Mouse (Mus musculus) thymus, postnatal 25 days (tissue): ENCODE results near the gene Actn4.
"Not testable (repeated sequence)": the region's sequence is repeated elsewhere in the genome, so short reads cannot be mapped to it uniquely, and the experiment has no call there.

Experiments
- DNase-seq: peaks from one replicate; pipeline ENCODE4 v3.0.0; 2022

The Actn4 gene

DNA sequence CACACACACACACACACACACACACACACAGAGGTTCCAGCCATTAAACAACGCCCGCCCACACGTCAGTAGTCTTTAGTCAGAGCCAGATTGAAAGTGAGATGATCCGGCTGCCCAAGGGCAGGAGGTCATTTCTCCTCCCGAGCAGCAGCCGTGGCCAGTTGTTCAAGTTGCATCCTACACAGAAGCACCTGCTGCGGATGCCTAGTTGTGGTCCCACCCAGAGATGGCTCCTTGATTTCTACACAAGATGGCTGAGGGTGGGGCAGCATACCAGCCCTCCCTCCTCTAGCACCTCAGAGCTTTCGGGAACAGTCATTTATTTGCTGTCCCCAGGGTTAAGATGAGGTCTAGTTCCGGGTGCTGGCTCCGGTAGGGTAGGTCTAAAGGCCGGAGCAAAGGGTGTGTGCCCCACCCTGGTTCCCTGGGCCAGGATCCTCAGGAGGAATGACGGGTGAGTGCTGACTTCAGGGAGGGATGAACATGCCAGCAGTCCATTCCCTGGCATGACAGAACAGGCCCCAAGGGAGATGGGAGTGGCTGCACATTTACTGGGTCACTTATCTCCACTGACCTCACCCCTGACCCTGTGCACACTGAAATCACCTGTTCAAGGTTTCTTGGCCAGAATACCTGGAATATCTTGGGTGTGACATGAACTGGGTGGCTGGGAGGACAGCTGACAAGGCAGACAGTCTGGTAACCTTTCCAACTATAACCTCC, 7.7 kb upstream of the Actn4 start:
- DNase-seq = no peak

DNA sequence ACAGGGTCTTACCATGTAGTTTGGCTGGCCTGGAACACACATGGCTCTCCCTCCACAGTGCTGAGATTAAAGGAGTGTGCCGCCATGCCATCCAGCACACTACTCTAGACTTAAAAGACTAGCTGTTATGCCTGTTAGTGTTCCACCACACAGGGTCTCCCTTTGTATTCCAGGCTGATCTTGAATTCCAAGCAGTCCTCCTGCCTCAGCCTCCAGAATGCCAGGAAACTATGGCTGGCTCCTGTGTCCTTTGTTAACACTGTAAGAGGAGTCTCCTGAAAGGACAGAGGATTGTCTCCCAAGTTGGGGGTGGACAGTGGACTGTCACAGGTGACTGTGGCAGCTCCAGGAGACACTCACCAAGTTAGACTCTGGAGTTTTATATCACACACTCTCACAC, 7.1 kb upstream of the Actn4 start:
- no peak for DNase-seq

DNA sequence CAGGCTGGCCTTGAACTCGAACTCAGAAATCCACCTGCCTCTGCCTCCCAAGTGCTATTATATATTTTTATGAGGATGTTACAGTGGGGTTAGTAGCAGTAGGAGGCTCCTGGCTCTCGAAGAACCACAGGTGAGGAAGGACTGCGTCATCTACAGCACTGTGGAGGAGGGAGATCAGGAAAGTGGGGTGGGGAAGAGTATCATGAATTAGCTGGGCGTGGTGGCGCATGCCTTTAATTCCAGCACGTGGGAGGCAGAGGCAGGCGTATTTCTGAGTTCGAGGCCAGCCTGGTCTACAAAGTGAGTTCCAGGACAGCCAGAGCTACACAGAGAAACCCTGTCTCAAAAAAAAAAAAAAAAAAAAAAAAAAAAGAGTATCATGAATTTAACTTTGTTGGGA, 6.0 kb upstream of the Actn4 start:
- not testable (repeated sequence) for DNase-seq

DNA sequence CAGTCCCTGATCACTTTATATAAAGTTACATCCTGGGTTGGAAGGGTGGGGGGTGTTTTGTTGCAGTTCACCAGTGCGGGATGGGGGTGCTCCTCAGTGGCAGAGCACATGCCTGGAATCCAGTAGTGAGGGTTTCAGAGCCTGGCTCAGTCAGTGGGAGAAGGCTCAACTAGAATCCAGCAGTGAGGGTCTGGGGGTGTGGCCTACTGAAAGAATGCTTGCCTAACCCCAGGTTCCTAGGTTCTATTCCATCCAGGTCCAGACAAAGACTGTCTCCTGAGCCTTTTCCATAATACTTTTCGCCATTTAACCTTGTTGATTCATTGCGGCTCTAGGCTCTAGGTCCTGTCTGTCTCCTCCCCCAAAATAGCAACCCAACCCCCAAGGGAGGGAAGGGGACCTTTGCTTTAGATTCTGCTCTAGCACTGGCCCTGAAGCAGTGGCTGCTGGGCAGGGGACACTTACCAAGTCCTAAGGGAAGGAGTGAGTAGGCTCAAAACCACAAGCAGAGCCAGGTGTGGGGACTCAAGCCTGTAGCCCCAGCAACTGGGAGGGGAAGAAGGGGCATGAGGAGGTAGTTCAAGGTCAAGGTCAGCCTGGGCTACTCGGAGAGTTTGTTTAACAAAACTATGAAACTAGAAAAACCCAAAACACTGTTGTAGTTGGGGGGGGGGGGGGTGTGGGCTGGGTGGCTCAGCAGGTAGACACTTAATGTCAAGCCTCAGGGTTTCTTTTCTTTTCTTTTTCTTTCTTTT, 4.8 kb upstream of the Actn4 start:
- DNase-seq = no peak

DNA sequence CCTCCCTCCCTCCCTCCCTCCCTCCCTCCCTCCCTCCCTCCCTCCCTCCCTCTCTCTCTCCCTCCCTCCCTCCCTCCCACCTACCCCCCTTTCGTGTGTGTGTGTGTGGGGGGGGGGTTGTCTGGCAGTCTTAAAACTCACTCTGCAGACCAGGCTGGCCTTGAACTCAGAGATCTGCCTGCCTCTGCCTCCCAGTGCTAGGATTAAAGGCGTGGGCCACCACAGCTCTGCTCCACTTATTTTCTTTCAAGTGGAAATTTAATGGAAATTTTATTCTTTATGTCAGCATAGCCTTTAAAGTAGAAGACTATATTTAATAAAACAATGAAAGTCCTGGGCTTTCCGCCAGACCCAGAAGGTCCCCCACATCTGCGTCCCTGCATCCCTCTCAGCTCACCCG, 4.0 kb upstream of the Actn4 start:
- no peak for DNase-seq

DNA sequence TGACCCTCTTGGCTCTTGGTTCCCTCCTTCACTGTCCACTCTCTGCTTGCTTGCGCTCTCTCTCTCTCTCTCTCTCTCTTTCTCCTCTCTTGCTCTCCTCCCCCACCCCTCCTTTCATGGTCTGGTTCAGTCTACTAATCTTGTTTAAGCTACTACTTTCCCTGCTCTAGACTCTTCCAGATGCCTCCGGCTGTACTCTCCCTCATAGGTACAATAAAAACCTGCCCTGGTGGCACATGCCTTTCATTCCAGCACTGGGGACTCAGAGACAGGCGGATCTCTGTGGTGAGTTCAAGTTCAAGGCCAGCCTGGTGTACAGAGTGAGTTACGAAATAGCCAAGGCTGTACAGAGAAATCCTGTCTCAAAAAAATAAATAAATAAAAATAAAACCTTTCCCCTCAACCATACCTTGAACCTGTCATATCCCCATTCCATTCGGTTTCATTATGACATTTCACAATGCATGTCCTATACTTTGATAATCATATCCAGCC, 3.3 kb upstream of the Actn4 start:
- DNase-seq = no peak

DNA sequence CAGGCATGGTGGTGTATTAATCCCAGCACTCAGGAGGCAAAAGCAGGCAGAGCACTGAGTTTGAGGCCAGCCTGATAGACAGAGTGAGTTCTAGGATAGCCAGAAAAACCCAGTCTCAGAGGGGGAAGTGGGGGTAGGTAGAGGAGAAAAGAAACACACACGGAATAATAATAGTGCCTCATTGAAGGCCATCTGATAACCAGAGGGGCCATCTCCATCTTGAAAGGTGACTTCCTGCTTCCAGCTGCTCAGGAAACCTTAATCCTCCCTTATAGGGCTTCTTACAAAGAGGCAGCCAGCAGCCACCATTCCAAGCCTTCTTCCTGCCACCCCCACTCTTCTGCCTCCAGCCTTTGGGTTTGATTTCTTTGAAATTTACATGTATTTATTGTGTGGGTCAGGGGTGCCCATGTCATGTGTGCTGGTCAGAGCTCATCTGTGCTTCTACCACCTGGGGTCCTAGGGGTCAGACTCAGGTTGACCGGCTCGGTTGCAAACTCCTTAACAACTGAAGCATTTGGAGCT, 1.3 kb upstream of the Actn4 start:
- no peak for DNase-seq

DNA sequence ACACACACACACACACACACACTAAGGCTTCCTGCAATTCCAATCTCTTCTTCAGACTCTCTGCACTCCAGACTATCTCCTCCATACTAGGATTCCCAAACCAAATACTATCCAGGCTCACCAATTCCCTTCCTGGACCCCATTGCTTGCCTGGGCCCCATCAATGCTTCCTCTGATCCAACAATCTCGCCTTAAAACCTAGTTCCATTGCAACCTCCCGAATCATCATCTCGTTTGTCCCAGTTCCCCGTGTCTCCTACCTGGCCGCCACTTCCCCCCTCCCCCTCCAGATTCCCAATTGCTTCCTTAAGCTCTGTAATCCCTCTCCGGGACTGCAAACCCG, 585 bp downstream of the Actn4 start:
- DNase-seq = no peak

DNA sequence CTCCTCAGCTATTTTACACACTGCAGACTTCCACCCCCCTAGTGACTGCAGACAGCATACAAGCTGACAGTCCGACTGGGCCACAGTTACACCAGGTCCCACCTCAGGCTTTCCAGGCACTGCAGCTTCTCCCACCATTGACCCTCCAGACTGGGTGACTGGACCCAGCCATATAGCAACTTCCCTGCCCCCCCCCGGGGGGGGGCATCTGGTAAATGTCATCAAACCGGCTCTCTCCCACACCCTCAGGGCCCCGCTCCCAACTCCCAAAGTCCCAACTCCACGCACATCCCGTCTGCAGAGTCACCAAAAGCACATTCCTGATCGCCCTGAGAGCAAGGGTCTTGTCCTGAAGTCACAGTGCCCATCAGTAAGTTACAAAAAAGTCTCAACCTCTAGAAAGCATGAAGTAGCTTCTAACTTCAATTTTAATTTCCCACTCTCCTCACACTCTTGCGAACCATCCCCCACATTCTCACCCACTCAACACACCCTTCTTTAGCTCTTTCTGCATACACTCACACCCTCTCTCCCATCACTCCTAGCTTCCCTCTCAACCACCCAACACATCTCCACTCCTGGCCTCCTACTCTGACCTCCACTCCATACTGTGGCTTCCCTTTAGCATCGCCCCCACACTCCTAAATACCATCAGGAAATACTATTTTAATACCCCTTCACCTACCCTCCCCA, 1.6 kb downstream of the Actn4 start:
- DNase-seq = no peak

DNA sequence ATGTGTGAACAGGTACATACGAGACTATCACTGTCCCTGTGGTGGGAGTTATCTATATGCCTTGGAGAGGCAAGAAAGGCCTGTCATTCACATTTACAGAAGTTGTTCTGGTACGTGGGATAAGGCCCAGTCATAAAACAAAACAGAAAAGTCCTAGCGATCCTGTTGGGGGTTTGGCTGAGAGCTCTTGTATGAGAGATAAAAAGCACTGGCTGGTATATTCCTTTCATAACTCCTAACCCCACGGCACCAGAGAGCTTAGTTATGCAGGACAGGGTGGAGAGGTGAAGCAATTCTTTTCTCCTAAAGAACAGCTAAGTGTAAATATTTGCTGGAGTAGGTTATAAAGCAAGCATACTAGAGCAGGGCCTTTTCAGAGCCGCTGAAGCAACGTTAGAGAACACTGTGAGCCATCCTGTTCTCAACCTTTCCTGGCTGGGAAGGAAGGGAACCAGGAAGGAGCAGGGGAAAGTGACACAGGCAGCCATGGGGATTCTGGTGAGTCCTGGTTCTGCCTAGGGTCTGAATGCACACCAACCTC, 2.6 kb downstream of the Actn4 start:
- DNase-seq = no peak

DNA sequence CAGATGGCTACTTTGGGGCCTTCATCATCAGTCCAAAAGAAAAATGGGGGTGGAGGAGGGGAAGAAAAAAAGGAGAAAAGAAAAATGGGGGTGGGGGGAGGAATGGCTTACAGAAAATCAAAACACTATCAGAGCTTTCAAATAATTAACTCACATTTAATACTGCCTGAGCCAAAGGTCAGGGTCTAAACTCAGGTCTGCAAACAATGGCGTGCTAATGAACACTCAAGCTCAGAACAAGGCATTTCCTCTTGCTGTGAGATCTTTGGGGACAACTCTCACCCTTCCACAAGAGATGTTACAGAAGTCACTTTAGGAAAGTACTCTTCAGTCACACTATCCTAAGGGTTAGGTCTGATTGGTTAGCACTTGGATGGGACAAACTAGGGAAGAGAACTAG, 3.4 kb downstream of the Actn4 start:
- DNase-seq = no peak

DNA sequence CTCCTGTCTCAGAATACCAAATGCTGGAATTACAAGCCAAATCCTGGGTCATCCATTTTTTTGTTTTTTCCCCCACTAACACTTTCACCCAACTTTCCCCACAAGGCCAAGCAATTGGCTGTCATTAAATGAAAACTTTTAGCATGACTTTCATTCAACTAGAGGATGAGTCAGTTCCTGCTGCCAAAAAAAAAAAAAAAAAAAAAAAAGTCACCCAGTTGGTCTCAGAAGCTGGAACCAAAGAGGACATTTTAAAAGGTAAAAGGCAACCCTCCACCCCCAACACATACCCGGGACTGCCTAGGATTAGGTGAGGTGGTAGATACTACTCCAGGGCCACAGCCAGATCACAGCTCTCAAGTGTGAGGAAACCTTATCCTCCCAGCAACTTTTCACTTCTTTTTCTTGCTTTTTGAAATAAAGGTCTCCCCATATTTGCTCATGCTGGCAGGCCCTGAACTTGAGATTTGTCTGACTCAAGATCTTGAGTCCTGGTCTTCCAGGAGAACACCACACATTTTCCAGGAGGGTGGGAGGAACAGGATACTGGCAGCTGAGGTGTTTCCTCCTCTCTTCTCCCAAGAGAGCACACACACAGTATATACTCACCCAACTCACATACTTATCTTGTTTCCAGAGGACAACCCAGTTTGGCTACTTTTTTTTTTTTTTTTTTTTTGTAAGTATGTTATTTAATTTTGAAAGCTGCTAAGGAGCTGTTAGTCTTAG, 4.0 kb downstream of the Actn4 start:
- no peak for DNase-seq

DNA sequence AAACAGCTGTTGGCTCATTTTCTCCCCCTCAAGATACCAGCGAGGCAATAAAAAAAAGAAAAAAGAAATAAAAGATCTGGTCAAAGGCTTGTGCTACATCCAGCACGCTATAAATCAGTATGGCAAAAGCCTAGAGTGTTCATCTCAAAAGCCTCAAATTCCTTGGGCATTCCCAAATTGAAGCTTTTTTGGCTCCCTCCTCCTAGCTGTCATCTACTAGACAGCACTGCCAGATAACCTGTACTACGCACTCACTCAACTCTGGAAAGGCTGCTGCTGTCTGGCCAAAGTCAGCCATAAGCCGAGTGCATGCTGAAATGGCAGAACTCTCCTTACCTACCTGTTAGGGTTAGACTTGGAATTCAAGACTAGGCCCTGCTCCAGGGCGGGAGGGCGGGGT, 4.9 kb downstream of the Actn4 start:
- DNase-seq = no peak

DNA sequence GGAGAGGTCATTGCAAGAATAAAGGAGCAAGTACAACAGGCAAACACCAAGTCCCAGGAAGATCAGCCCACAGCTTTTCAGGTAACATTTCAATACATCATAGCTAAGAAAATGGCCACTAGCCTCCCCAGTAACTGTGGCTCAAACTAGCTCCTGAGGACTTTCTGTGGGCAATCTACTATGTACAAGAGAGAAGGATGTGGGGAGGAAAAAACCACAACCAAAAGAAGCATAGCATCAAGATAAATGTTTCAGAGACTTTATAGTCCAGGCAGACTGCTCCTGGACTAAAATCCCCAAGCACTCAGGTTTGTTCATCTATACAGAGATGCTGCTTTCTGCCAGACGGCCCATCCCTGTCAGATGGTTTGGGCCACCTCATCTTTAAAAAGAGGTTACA, 5.9 kb downstream of the Actn4 start:
- DNase-seq = no peak

DNA sequence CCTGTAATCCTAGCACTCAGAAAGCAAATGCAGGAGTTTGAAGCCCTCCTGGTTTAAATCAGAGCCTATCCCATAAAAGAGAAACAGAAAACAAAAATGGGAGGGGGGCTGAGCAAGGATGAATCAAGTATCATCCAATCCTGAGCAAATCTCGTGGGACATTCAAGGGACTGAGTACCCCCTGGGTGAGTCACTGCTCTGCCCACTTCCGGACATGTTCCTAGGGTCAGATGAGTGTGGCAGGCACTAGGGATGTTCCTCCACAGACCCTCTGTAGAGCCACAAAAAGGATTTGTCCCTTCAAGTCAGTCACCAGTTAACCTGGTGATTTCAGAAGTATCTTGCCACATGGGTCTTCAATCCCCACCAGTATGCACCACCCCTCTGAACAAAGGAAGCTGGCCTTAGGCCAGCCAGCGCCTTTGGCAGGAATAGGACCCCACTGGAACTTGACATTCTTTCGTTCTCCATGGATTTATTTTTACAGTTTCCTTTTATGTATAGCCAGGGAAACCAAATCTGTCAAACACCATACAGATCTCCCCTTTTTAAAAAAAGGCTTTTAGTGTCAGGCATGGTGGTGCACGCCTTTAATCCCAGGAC, 6.7 kb downstream of the Actn4 start:
- DNase-seq = no peak

DNA sequence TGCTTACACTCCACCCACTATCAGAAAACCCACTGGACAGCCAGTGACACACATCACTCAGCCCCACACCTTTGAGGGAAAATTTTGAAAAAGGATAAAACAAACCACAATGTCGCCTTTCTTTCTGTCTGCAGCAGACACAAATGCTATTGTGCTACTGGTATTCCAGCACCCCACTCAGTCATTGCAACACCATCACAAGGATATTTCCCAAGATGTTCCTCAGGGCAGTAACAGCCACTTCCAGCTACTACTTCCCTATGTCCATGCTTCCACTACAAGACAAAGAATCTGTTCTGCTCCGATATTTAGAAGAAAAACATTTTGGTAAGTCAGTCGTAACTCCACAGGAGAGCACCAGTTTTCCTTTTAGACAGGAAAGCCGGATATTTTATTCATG, 7.4 kb downstream of the Actn4 start:
- no peak for DNase-seq

DNA sequence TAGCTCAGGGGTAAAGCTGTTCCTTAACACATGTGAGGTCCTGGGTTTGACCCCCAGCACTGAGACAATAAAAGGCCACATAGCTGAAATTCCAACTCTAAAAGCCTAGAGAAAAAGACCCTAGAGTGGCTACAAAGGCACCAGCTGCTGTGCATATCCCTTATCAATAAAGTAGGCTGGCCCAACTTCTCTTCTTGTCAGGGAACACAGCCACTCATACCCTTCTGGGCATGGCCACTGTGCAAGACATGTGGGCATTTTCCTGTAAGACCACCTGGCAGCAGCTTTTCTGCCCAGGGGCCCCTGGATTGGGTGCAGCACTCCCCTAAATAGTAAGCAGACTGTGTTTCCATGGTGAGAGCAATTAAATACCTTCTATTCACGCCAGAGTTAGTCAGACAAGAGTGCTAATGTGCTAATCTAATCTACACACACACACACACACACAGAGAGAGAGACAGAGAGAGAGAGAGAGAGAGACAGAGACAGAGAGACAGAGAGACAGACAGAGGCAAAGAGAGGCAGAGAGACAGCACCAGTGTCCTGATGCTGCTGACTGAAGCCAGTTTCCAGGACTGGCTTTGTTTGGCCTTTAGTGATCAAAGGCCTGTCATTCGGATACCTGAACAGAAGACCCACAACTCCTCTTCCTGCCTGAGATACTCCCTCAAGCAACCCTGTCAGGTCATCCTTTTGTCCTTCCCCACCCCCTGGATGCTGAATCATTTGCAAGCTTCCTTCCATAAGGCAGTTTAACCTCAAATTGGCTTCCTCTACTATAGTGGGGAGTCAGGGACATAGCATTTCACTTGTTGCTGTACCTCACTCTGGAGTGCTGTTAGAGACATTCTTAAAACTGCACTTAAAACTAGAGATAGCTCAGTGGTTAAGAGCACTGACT, 8.4 kb downstream of the Actn4 start:
- no peak for DNase-seq

DNA sequence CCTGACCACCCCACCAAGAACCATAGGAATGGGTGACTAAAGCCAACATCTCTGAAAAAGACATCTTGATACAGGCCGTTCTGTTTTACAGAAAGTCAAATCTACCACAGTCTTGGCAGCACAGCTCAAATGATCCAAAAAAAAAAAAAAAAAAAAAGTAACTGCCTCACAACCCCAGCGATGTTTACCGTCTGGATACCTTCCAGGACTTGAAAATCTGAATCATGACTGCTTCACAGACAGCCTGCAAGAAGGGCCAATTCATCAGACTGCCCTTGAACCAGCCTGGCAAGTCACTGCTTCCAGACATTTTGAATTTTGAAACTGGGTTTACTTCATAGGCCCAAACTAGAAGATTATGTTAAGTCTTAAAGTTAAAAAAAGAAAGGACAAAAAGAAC, 9.4 kb downstream of the Actn4 start:
- DNase-seq = no peak

DNA sequence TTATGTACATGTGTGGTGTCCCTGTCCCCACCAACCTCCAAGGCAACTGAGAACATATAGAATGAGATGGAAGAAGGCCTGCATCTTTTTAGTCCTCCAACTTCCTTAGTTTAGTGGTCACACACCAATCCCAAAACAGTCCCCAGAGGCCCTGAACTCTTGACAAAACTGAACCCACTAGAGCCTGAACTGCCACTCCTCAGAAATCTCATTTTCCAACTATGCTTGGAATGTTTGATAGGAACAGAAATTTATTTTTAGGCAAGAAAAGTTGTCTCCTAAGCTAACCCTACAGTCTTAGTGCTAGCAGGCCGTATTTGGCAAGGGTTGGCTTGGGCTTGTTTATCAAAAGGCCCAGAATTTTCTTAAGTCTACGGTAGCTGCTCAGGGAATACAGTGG, 10.4 kb downstream of the Actn4 start:
- DNase-seq = no peak

DNA sequence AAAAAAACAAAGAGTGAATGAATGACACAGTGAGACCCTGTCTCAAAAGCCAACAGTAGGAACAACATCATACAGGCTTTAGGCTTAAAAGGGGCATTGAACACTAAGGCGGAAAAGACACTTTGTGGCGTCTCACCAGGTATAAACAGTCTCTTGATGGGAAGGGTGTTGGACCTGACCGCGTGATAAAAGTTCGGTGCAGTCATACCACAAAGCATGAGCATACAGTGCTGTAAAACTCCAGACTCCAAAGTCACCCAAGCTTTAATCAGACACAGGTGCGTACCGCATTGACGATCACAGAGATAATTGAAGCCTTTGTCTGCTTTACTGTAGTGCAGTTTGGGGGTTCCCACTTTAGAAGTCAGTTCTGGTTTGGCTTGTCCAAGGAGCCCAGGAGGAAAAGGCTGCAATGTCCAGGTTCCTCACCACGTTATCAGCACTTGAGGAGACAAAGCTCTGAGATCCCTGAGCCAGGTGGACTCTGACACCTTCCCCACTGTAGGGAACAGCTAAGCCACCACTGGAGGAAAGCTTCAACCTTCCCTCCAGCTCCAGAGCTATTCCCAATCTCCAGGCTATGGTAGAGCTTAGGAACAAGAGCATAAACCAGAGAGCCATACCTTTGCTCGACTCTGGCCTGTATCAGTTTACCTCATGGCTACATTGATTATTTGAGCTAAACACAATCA, 11.6 kb downstream of the Actn4 start:
- no peak for DNase-seq

DNA sequence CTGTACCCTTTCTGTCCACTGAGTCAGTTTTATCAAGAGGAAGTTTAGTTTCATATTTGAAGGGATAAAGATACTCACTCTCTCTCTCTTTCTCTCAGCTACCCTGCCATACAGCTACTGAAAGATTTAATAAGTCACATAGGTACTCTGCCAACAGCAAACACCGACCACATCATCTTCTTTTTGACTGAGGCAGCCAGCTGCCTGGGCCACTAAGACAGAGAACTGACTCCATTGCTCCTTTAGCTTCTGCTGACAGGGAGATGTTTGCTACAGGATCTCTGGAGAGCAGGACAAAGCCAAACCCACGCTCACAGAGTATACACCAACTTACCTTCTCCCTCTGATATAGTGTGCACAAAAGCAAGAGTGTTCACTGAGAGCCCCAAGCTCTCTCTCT, 12.8 kb downstream of the Actn4 start:
- DNase-seq = no peak
